Mouse (Mus musculus): Measurements from ENCODE around the gene Slc16a5. TPM values are rescaled to one million over a fixed set of nuclear protein-coding genes. Genes with fewer than 3 reads are reported as not detected.

The Slc16a5 gene
- polyA plus RNA-seq, 1 experiment: 8.0 TPM

- peaks cover 29% of the 10 kb centered on the region; the same call in 1 of the 2 replicates for H3K4me1 ChIP-seq (ENCODE audit: control insufficient read depth, insufficient read depth, insufficient read length)
- peak overlapping the region; percentile 86 for H3K27ac ChIP-seq (ENCODE audit: insufficient read depth, low read length)
- H3K4me3 ChIP-seq (ENCODE audit: extremely low read depth, insufficient read depth, insufficient read length): peak overlapping the region; percentile 85
- no peak for TF ChIP-seq CTCF (IDR thresholded peaks at IDR 0.05; ENCODE audit: extremely low read depth, insufficient read depth, insufficient read length, insufficient replicate concordance)
- TF ChIP-seq POLR2A (IDR thresholded peaks at IDR 0.05; ENCODE audit: low read depth, low read length): no peak
- no peaks in the 10 kb centered on the region for H3K27me3 ChIP-seq (ENCODE audit: control insufficient read depth, insufficient read depth, low read length)
- WGBS: under 1% methylated on average over 57 of the region's 57 CpGs
- H3K36me3 ChIP-seq (ENCODE audit: control insufficient read depth, insufficient read depth, low read length): no peaks in the 10 kb centered on the region
- DNase-seq (ENCODE audit: low read depth in 1 of 2, low spot score in 2 of 2): peak in 1 of 2 experiments; percentile 33
Measured at GRCm38 (mm10) chr11:115513271-115514237, 51.3 kb downstream of the Slc16a5 start.

GRCm38 (mm10) chr11:115514238-115514663 is 52.0 kb downstream of the Slc16a5 start, which contains the start of gene Jpt1:
Gene Jpt1 (minus strand): TSS chr11:115514387.
- 0% methylated on average over 24 of the region's 24 CpGs for WGBS
- DNase-seq (ENCODE audit: low read depth in 1 of 2, low spot score in 2 of 2): peak; percentile 94 to 95
- Histone ChIP-seq H3K36me3 (ENCODE audit: control insufficient read depth, insufficient read depth, low read length) (no peaks in the 10 kb centered on the region), H3K27ac (ENCODE audit: insufficient read depth, low read length) (peak within 1 kb of the TSS; percentile 86), H3K4me3 (ENCODE audit: extremely low read depth, insufficient read depth, insufficient read length) (peak within 1 kb of the TSS; percentile 85), H3K4me1 (ENCODE audit: control insufficient read depth, insufficient read depth, insufficient read length) (peaks cover 25% of the 10 kb centered on the region; the same call in 1 of the 2 replicates), H3K27me3 (ENCODE audit: control insufficient read depth, insufficient read depth, low read length) (no peaks in the 10 kb centered on the region)
- TF ChIP-seq POLR2A (IDR thresholded peaks at IDR 0.05; ENCODE audit: low read depth, low read length) (peak; percentile 100), CTCF (IDR thresholded peaks at IDR 0.05; ENCODE audit: extremely low read depth, insufficient read depth, insufficient read length, insufficient replicate concordance) (no peak)

GRCm38 (mm10) chr11:115515021-115515420 is 52.7 kb downstream of the Slc16a5 start:
- 63% methylated on average over 6 of the region's 6 CpGs for WGBS
- TF ChIP-seq POLR2A (IDR thresholded peaks at IDR 0.05; ENCODE audit: low read depth, low read length): no peak
- no peak for TF ChIP-seq CTCF (IDR thresholded peaks at IDR 0.05; ENCODE audit: extremely low read depth, insufficient read depth, insufficient read length, insufficient replicate concordance)
- H3K27ac ChIP-seq (ENCODE audit: insufficient read depth, low read length): no peak overlapping the region
- no peak for DNase-seq (ENCODE audit: low read depth in 1 of 2, low spot score in 2 of 2)
- H3K36me3 ChIP-seq (ENCODE audit: control insufficient read depth, insufficient read depth, low read length): no peaks in the 10 kb centered on the region
- no peak overlapping the region for H3K4me3 ChIP-seq (ENCODE audit: extremely low read depth, insufficient read depth, insufficient read length)
- peaks cover 20% of the 10 kb centered on the region; the same call in 1 of the 2 replicates for H3K4me1 ChIP-seq (ENCODE audit: control insufficient read depth, insufficient read depth, insufficient read length)
- H3K27me3 ChIP-seq (ENCODE audit: control insufficient read depth, insufficient read depth, low read length): no peaks in the 10 kb centered on the region

- no peak for DNase-seq (ENCODE audit: low read depth in 1 of 2, low spot score in 2 of 2)
- H3K4me1 ChIP-seq (ENCODE audit: control insufficient read depth, insufficient read depth, insufficient read length): peaks cover 8% of the 10 kb centered on the region; the same call in 1 of the 2 replicates
- H3K4me3 ChIP-seq (ENCODE audit: extremely low read depth, insufficient read depth, insufficient read length): no peak overlapping the region
- H3K36me3 ChIP-seq (ENCODE audit: control insufficient read depth, insufficient read depth, low read length): no peaks in the 10 kb centered on the region
- WGBS: 83% methylated on average over 5 of the region's 5 CpGs
- TF ChIP-seq CTCF (IDR thresholded peaks at IDR 0.05; ENCODE audit: extremely low read depth, insufficient read depth, insufficient read length, insufficient replicate concordance): no peak
- no peak overlapping the region for H3K27ac ChIP-seq (ENCODE audit: insufficient read depth, low read length)
- no peaks in the 10 kb centered on the region for H3K27me3 ChIP-seq (ENCODE audit: control insufficient read depth, insufficient read depth, low read length)
Measured at GRCm38 (mm10) chr11:115516942-115517341, 54.7 kb downstream of the Slc16a5 start.

GRCm38 (mm10) chr11:115518693-115519092 is 56.4 kb downstream of the Slc16a5 start:
- Histone ChIP-seq H3K4me1 (ENCODE audit: control insufficient read depth, insufficient read depth, insufficient read length) (peaks cover 3% of the 10 kb centered on the region; the same call in 1 of the 2 replicates), H3K36me3 (ENCODE audit: control insufficient read depth, insufficient read depth, low read length) (peaks cover 6% of the 10 kb centered on the region), H3K27me3 (ENCODE audit: control insufficient read depth, insufficient read depth, low read length) (no peaks in the 10 kb centered on the region), H3K27ac (ENCODE audit: insufficient read depth, low read length) (no peak overlapping the region), H3K4me3 (ENCODE audit: extremely low read depth, insufficient read depth, insufficient read length) (no peak overlapping the region)
- 75% methylated on average over 9 of the region's 9 CpGs for WGBS
- no peak for TF ChIP-seq POLR2A (IDR thresholded peaks at IDR 0.05; ENCODE audit: low read depth, low read length)
- TF ChIP-seq CTCF (IDR thresholded peaks at IDR 0.05; ENCODE audit: extremely low read depth, insufficient read depth, insufficient read length, insufficient replicate concordance): no peak
- DNase-seq (ENCODE audit: low read depth in 1 of 2, low spot score in 2 of 2): no peak

- WGBS: 51% methylated on average over 3 of the region's 3 CpGs
Measured at GRCm38 (mm10) chr11:115519581-115519980, 57.3 kb downstream of the Slc16a5 start.

More at GRCm38 (mm10) chr11:115519581-115519980, 57.3 kb downstream of the Slc16a5 start:
- DNase-seq (ENCODE audit: low read depth in 1 of 2, low spot score in 2 of 2): no peak
- Histone ChIP-seq H3K4me1 (ENCODE audit: control insufficient read depth, insufficient read depth, insufficient read length) (peaks cover 3% of the 10 kb centered on the region; the same call in 1 of the 2 replicates), H3K27me3 (ENCODE audit: control insufficient read depth, insufficient read depth, low read length) (no peaks in the 10 kb centered on the region), H3K27ac (ENCODE audit: insufficient read depth, low read length) (no peak overlapping the region), H3K36me3 (ENCODE audit: control insufficient read depth, insufficient read depth, low read length) (peaks cover 9% of the 10 kb centered on the region), H3K4me3 (ENCODE audit: extremely low read depth, insufficient read depth, insufficient read length) (no peak overlapping the region)
- TF ChIP-seq POLR2A (IDR thresholded peaks at IDR 0.05; ENCODE audit: low read depth, low read length) (no peak), CTCF (IDR thresholded peaks at IDR 0.05; ENCODE audit: extremely low read depth, insufficient read depth, insufficient read length, insufficient replicate concordance) (no peak)

Data from spleen, adult 2 months (tissue).